Mouse (Mus musculus): Measurements from ENCODE around the gene Dclk1.

DNA sequence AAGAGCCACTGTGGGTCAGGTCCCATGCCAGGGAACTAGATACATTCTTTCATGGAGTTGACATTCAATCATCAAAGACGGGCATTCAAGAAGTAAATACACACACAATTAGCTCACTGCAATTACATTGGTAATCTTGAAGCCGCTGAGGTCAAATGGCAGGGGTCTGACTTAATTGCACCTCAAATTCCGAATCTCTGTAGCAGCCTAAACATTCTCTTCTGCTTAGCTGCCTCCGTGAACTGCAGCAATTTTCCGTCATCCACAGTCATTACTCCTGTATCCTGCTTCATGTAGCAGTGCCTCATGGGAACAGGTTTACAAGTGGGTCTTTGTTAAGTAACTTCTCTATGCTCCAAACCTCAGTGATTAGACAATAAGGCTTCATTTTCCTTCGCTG is 249.9 kb downstream of the Dclk1 start:
- TF ChIP-seq POLR2A (IDR thresholded peaks at IDR 0.05; ENCODE audit: low read depth, low read length) (no peak), CTCF (conservative IDR thresholded peaks at IDR 0.05; ENCODE audit: insufficient read depth, insufficient read length, low read depth, low read length) (no peak)

Measured in kidney, adult 2 months (tissue).